Mouse (Mus musculus) heart, postnatal 10 days (tissue): ENCODE measurements around the gene Mrs2. TPM values are rescaled to one million over a fixed set of nuclear protein-coding genes. Genes with fewer than 3 reads are reported as not detected.

Experiments used
- total RNA-seq, 2 experiments: library from RNA; stranded (reverse); gene quantifications; 2 replicates each; pipeline ENCODE4 v1.2.3; 2021

Gene Mrs2
- total RNA-seq, 2 experiments from 2014 or later: 46.7 to 60.0 TPM

Other genes with a start within 250 kb of the Mrs2 start
- gene BC005537, start 218.7 kb downstream of the Mrs2 start, total RNA-seq: 100 to 1,000 TPM; 178 to 179 TPM
- 100 to 1,000 TPM; 282 to 297 TPM for gene Acot13, start 188.8 kb downstream of the Mrs2 start, total RNA-seq
- gene Tdp2, start 188.7 kb downstream of the Mrs2 start, total RNA-seq: 10 to 100 TPM; 17.8 to 18.0 TPM
- not detected for gene D130043K22Rik, start 175.2 kb downstream of the Mrs2 start, total RNA-seq
- gene Aldh5a1, start 82.7 kb downstream of the Mrs2 start, total RNA-seq: 10 to 100 TPM; 16.4 to 18.9 TPM
- 1 to 10 TPM in 1 of 2 experiments, under 1 TPM in 1; 0.93 to 1.4 TPM for gene Gpld1, start 77.2 kb downstream of the Mrs2 start, total RNA-seq
- under 1 TPM in 1 of 2 experiments, not detected in 1; 0.14 TPM for gene Dcdc2a, start 35.6 kb upstream of the Mrs2 start, total RNA-seq